In the genomic region with DNA sequence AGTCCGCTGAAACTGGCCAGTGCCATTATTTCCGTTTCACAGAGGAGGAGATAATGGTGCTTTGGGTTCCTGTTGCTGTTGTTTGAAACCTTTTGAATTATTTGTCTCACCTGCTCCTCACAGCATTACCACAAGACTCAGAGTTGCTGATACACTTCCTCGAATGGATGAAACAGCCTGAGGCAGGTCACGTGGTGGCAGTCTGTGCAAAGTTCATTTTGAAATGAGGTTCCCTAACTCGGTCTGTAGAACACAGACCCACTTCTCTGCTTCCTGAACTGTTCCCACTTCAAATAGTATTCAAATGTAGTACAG, we compare ENCODE assay signal across 8 mouse cellular contexts. TPM values are rescaled to one million over a fixed set of nuclear protein-coding genes. Genes with fewer than 3 reads are reported as not detected.
DNase-seq lines count a peak whose midpoint lies in the region; ATAC-seq and TF ChIP-seq lines count a peak whose summit lies in the region.

No protein-coding gene starts in this region.

- H3K4me2 ChIP-seq in hindbrain, embryonic 14.5 days (replicated peaks): peak overlapping the region; percentile 94
- H3K4me2 ChIP-seq in midbrain, embryonic 15.5 days: peak overlapping the region; percentile 81

- peak overlapping the region; percentile 71 for H3K9ac ChIP-seq in hindbrain, embryonic 14.5 days
- peak overlapping the region; percentile 71 for H3K9ac ChIP-seq in midbrain, embryonic 15.5 days

- no peak for ATAC-seq in hindbrain, embryonic 14.5 days (ENCODE audit: low FRiP score)
- peak; percentile 27 for ATAC-seq in midbrain, embryonic 15.5 days (replicated peaks)

- intact Hi-C loops in gastrocnemius, adult 2 months (cut with DNase I): no loop called here

- H3K27ac ChIP-seq in gastrocnemius, adult 2 months: peak overlapping the region; percentile 87
- H3K27ac ChIP-seq in hindbrain, embryonic 14.5 days: peak overlapping the region; percentile 40
- peak overlapping the region; percentile 81 for H3K27ac ChIP-seq in midbrain, embryonic 15.5 days

- peak overlapping the region; percentile 90 for H3K4me3 ChIP-seq in gastrocnemius, adult 2 months
- peak overlapping the region; percentile 67 for H3K4me3 ChIP-seq in hindbrain, embryonic 14.5 days (replicated peaks; ENCODE audit: low read length)
- peak overlapping the region; percentile 89 for H3K4me3 ChIP-seq in midbrain, embryonic 15.5 days

- WGBS in hindbrain, embryonic 14.5 days: 14% methylated on average over 5 of the region's 5 CpGs
- WGBS in midbrain, embryonic 15.5 days: 9% methylated on average over 5 of the region's 5 CpGs

- H3K4me1 ChIP-seq in hindbrain, embryonic 14.5 days (replicated peaks; ENCODE audit: control insufficient read depth, insufficient read depth, low read length): peaks cover 29% of the 10 kb centered on the region; the same call in 1 of the 2 replicates
- peaks cover 19% of the 10 kb centered on the region for H3K4me1 ChIP-seq in midbrain, embryonic 15.5 days

- TF ChIP-seq CTCF in gastrocnemius, adult 2 months (IDR thresholded peaks at IDR 0.05): no peak

- no peaks in the 10 kb centered on the region for H3K36me3 ChIP-seq in hindbrain, embryonic 14.5 days (replicated peaks; ENCODE audit: control insufficient read depth, insufficient read depth)
- no peaks in the 10 kb centered on the region for H3K36me3 ChIP-seq in midbrain, embryonic 15.5 days (replicated peaks)

- H3K9me3 ChIP-seq in hindbrain, embryonic 14.5 days (ENCODE audit: control insufficient read depth, low read length): no peaks in the 10 kb centered on the region
- H3K9me3 ChIP-seq in midbrain, embryonic 15.5 days: no peaks in the 10 kb centered on the region

- no peaks in the 10 kb centered on the region for H3K27me3 ChIP-seq in hindbrain, embryonic 14.5 days (ENCODE audit: control insufficient read depth, insufficient read depth, low read length)
- no peaks in the 10 kb centered on the region for H3K27me3 ChIP-seq in midbrain, embryonic 15.5 days (replicated peaks)

- DNase-seq in gastrocnemius, adult 2 months: peak; percentile 22
- DNase-seq in gastrocnemius, adult 18-20 months (ENCODE audit: low spot score): no peak
- DNase-seq in cerebellum, adult 9-11 months: peak; percentile 46
- peak; percentile 44 for DNase-seq in hindbrain, embryonic 14.5 days (ENCODE audit: low spot score)
- DNase-seq in liver: peak; percentile 23
- peak; percentile 79 for DNase-seq in yolk sac, embryonic 10.5 days (ENCODE audit: low spot score)
- DNase-seq in left cerebral cortex, adult 9 months (ENCODE audit: low spot score in 2 of 2): no peak

RNA-seq across cellular contexts. Expression of a gene that starts 0.8 kb away (rescaled TPM):
- total RNA-seq in gastrocnemius, adult 2 months (2021): under 1 TPM; 0.17 to 0.23 TPM
- total RNA-seq in gastrocnemius, adult 18-20 months (2021): under 1 TPM; 0.11 to 0.12 TPM
- 11.2 and 13.8 TPM in 2 replicates for polyA plus RNA-seq in hindbrain, embryonic 14.5 days (2014; fragmentation: Nextera tagmentation; extraction: Ambion mirVana)
- 12.4 and 12.9 TPM in 2 replicates for polyA plus RNA-seq in midbrain, embryonic 15.5 days (2015; fragmentation: Nextera tagmentation; extraction: Ambion mirVana)

RNA-seq across cellular contexts. Expression of a gene that starts 57.5 kb away (rescaled TPM):
- total RNA-seq in gastrocnemius, adult 2 months (2021): 1 to 10 TPM; 5.2 to 6.8 TPM
- total RNA-seq in gastrocnemius, adult 18-20 months (2021): 1 to 10 TPM; 4.8 to 9.2 TPM
- polyA plus RNA-seq in hindbrain, embryonic 14.5 days (2014; fragmentation: Nextera tagmentation; extraction: Ambion mirVana): 6.8 and 7.5 TPM in 2 replicates
- polyA plus RNA-seq in midbrain, embryonic 15.5 days (2015; fragmentation: Nextera tagmentation; extraction: Ambion mirVana): 7.8 and 9.1 TPM in 2 replicates

Comparison
In these comparisons a context has a peak if more than half of its experiments do, and no peak if none do; other contexts are left out.
1. DNase-seq: peak in gastrocnemius, adult 2 months (single experiment), cerebellum, adult 9-11 months (single experiment), hindbrain, embryonic 14.5 days (single experiment), liver (single experiment) and yolk sac, embryonic 10.5 days (single experiment); none in gastrocnemius, adult 18-20 months (single experiment) and left cerebral cortex, adult 9 months (0 of 2).
2. Peak in every context shown above with its lines, with median percentiles within 50 percentile points of each other: H3K27ac ChIP-seq and H3K4me3 ChIP-seq.